ENCODE assay signal across 10 mouse cellular contexts in genomic region chr1:74783554-74783953, GRCm38 (mm10). TPM values are rescaled to one million over a fixed set of nuclear protein-coding genes. Genes with fewer than 3 reads are reported as not detected.
DNase-seq lines count a peak whose midpoint lies in the region; ATAC-seq and TF ChIP-seq lines count a peak whose summit lies in the region.
"Had no signal": no experiment of that assay in that cellular context is flagged by ENCODE, and none has a peak within 500 bp of the region (broad histone marks: within the 10 kb centered on the region; RNA-seq: fewer than 3 reads in every experiment).

No protein-coding gene starts in this region.

- no peak for DNase-seq in heart, postnatal 25 days (ENCODE audit: low spot score)
- DNase-seq in midbrain, embryonic 14.5 days = no peak
- no peak for DNase-seq in layer of hippocampus, postnatal 10 days (ENCODE audit: low spot score in 2 of 2)
- DNase-seq in right cerebral cortex, postnatal 25 days = no peak
- no peak for DNase-seq in thymus, adult 18-20 months
- DNase-seq: adrenal gland, postnatal 25 days had no signal

- H3K4me1 ChIP-seq in heart, embryonic 12.5 days (replicated peaks) = peaks cover 24% of the 10 kb centered on the region
- H3K4me1 ChIP-seq in cortical plate, adult 2 months (ENCODE audit: control insufficient read depth, insufficient read depth, low read length) = no peaks in the 10 kb centered on the region
- H3K4me1 ChIP-seq in hindbrain, embryonic 15.5 days (replicated peaks) = peaks cover 23% of the 10 kb centered on the region
- H3K4me1 ChIP-seq in midbrain, embryonic 14.5 days (ENCODE audit: control insufficient read depth, insufficient read depth, low read length) = 0 out of 2 replicates have a peak, but pooled peaks cover 3% of the 10 kb centered on the region

- H3K9ac ChIP-seq in heart, embryonic 12.5 days = peak overlapping the region; percentile 64; the same call in 1 of the 2 replicates
- no peak overlapping the region for H3K9ac ChIP-seq in hindbrain, embryonic 15.5 days
- no peak overlapping the region for H3K9ac ChIP-seq in midbrain, embryonic 14.5 days (replicated peaks; ENCODE audit: low read length)
- H3K9ac ChIP-seq: liver, embryonic 15.5 days had no signal

- TF ChIP-seq POLR2A in cortical plate, adult 2 months (IDR thresholded peaks at IDR 0.05; ENCODE audit: extremely low read depth, insufficient read depth, low read length) = no peak

- peak overlapping the region; percentile 55 for H3K4me3 ChIP-seq in heart, embryonic 12.5 days
- H3K4me3 ChIP-seq in cortical plate, adult 2 months (ENCODE audit: insufficient read depth, low read length) = peak overlapping the region; percentile 19; the same call in 1 of the 2 replicates
- H3K4me3 ChIP-seq in hindbrain, embryonic 15.5 days = peak overlapping the region; percentile 45
- peak overlapping the region; percentile 42 for H3K4me3 ChIP-seq in midbrain, embryonic 14.5 days (replicated peaks; ENCODE audit: low read depth, low read length)

- H3K27me3 ChIP-seq in heart, embryonic 12.5 days (replicated peaks) = peaks cover 93% of the 10 kb centered on the region
- H3K27me3 ChIP-seq in hindbrain, embryonic 15.5 days = peaks cover 84% of the 10 kb centered on the region
- peaks cover 76% of the 10 kb centered on the region for H3K27me3 ChIP-seq in midbrain, embryonic 14.5 days (ENCODE audit: control insufficient read depth, insufficient read depth, low read length)

- WGBS in heart, embryonic 12.5 days = 2% methylated on average over 13 of the region's 13 CpGs
- 3% methylated on average over 13 of the region's 13 CpGs for WGBS in hindbrain, embryonic 15.5 days
- WGBS in midbrain, embryonic 14.5 days = 1% methylated on average over 13 of the region's 13 CpGs

- H3K27ac ChIP-seq in heart, embryonic 12.5 days (ENCODE audit: poor library complexity, severe bottlenecking) = no peak overlapping the region
- H3K27ac ChIP-seq in cortical plate, adult 2 months (ENCODE audit: insufficient read depth, low read length) = no peak overlapping the region
- no peak overlapping the region for H3K27ac ChIP-seq in hindbrain, embryonic 15.5 days (replicated peaks)
- no peak overlapping the region for H3K27ac ChIP-seq in midbrain, embryonic 14.5 days (replicated peaks; ENCODE audit: low read depth, low read length)
- H3K27ac ChIP-seq: liver, embryonic 15.5 days had no signal

- intact Hi-C loops in heart, postnatal 25 days (cut with DNase I) = no loop called here

- H3K4me2 ChIP-seq in heart, embryonic 12.5 days = peak overlapping the region; percentile 92
- H3K4me2 ChIP-seq in hindbrain, embryonic 15.5 days = peak overlapping the region; percentile 91
- H3K4me2 ChIP-seq in midbrain, embryonic 14.5 days (ENCODE audit: low read length) = peak overlapping the region; percentile 72

- H3K36me3 ChIP-seq in heart, embryonic 12.5 days = no peaks in the 10 kb centered on the region
- H3K36me3 ChIP-seq in hindbrain, embryonic 15.5 days = no peaks in the 10 kb centered on the region
- no peaks in the 10 kb centered on the region for H3K36me3 ChIP-seq in midbrain, embryonic 14.5 days (ENCODE audit: control insufficient read depth, insufficient read depth, low read length)
- H3K36me3 ChIP-seq: liver, embryonic 15.5 days had no signal

- no peak for TF ChIP-seq CTCF in cortical plate, adult 2 months (IDR thresholded peaks at IDR 0.05; ENCODE audit: extremely low read depth, insufficient read depth, low read length)

- H3K9me3 ChIP-seq in heart, embryonic 12.5 days (replicated peaks) = no peaks in the 10 kb centered on the region
- H3K9me3 ChIP-seq in hindbrain, embryonic 15.5 days = no peaks in the 10 kb centered on the region
- no peaks in the 10 kb centered on the region for H3K9me3 ChIP-seq in midbrain, embryonic 14.5 days (ENCODE audit: control insufficient read depth, low read length)
- H3K9me3 ChIP-seq: liver, embryonic 15.5 days had no signal

- ATAC-seq in heart, embryonic 12.5 days (ENCODE audit: insufficient number of reproducible peaks, low FRiP score) = no peak
- no peak for ATAC-seq in hindbrain, embryonic 15.5 days (ENCODE audit: low FRiP score, low read depth)
- no peak; the same call in 1 of the 2 replicates for ATAC-seq in midbrain, embryonic 14.5 days (ENCODE audit: low FRiP score, low TSS enrichment)

RNA-seq across cellular contexts. Expression of gene Wnt10a, which starts 7.8 kb away (rescaled TPM):
- polyA plus RNA-seq in heart, embryonic 12.5 days (2016; fragmentation: Nextera tagmentation; extraction: Ambion mirVana) = 0.28 TPM in 1 of 2 replicates, not detected in the other
- total RNA-seq in heart, postnatal 25 days (2021) = not detected
- 8.1 and 8.8 TPM in 2 replicates for polyA plus RNA-seq in cortical plate, adult 2 months (2012; rRNA removed)
- polyA plus RNA-seq in hindbrain, embryonic 15.5 days (2015; fragmentation: Nextera tagmentation; extraction: Ambion mirVana) = 0.57 and 0.69 TPM in 2 replicates
- 0.11 and 0.36 TPM in 2 replicates for polyA plus RNA-seq in midbrain, embryonic 14.5 days (2014; fragmentation: Nextera tagmentation; extraction: Ambion mirVana)
- 1 to 10 TPM; 1.1 to 1.2 TPM for total RNA-seq in layer of hippocampus, postnatal 10 days (2021)
- polyA plus RNA-seq: liver, embryonic 15.5 days had no signal

RNA-seq across cellular contexts. Expression of gene Wnt6, which starts 11.9 kb away (rescaled TPM):
- polyA plus RNA-seq in heart, embryonic 12.5 days (2016; fragmentation: Nextera tagmentation; extraction: Ambion mirVana) = 0.41 and 1.3 TPM in 2 replicates
- total RNA-seq in heart, postnatal 25 days (2021) = under 1 TPM in 1 of 2 experiments, not detected in 1; 0.20 TPM
- polyA plus RNA-seq in cortical plate, adult 2 months (2012; rRNA removed) = 1.2 and 2.2 TPM in 2 replicates
- polyA plus RNA-seq in hindbrain, embryonic 15.5 days (2015; fragmentation: Nextera tagmentation; extraction: Ambion mirVana) = 4.7 and 7.0 TPM in 2 replicates
- polyA plus RNA-seq in midbrain, embryonic 14.5 days (2014; fragmentation: Nextera tagmentation; extraction: Ambion mirVana) = 2.7 TPM in 1 of 2 replicates, not detected in the other
- total RNA-seq in layer of hippocampus, postnatal 10 days (2021) = 1 to 10 TPM in 1 of 2 experiments, under 1 TPM in 1; 0.75 to 1.3 TPM

RNA-seq across cellular contexts. Expression of gene Prkag3, which starts 34.5 kb away (rescaled TPM):
- polyA plus RNA-seq in heart, embryonic 12.5 days (2016; fragmentation: Nextera tagmentation; extraction: Ambion mirVana) = 6.0 and 7.2 TPM in 2 replicates
- 1 to 10 TPM in 1 of 2 experiments, under 1 TPM in 1; 0.96 to 2.7 TPM for total RNA-seq in heart, postnatal 25 days (2021)
- polyA plus RNA-seq in cortical plate, adult 2 months (2012; rRNA removed) = 0.06 and 0.13 TPM in 2 replicates
- polyA plus RNA-seq in hindbrain, embryonic 15.5 days (2015; fragmentation: Nextera tagmentation; extraction: Ambion mirVana) = not detected in 2 replicates
- polyA plus RNA-seq in midbrain, embryonic 14.5 days (2014; fragmentation: Nextera tagmentation; extraction: Ambion mirVana) = not detected in 2 replicates
- total RNA-seq in layer of hippocampus, postnatal 10 days (2021) = not detected
- total RNA-seq: adrenal gland, postnatal 25 days had no signal
